Mouse (Mus musculus): ENCODE data around the gene Prkacb. TPM values are rescaled to one million over a fixed set of nuclear protein-coding genes. Genes with fewer than 3 reads are reported as not detected.
"Not testable (repeated sequence)": the region's sequence is repeated elsewhere in the genome, so short reads cannot be mapped to it uniquely, and the experiment has no call there.

Prkacb gene
- polyA plus RNA-seq, 1 experiment from 2014 or later = 194 TPM

- no peaks in the 10 kb centered on the region for H3K9me3 ChIP-seq
- peak overlapping the region; percentile 42; the same call in 1 of the 2 replicates for H3K27ac ChIP-seq
- H3K4me2 ChIP-seq = no peak overlapping the region
- ATAC-seq (replicated peaks) = peak; percentile 84
- peaks cover 47% of the 10 kb centered on the region for H3K36me3 ChIP-seq (replicated peaks)
- 79% methylated on average over 4 of the region's 4 CpGs for WGBS
- H3K27me3 ChIP-seq (replicated peaks) = no peaks in the 10 kb centered on the region
- H3K9ac ChIP-seq = no peak overlapping the region
- H3K4me1 ChIP-seq = peaks cover 11% of the 10 kb centered on the region
- no peak overlapping the region for H3K4me3 ChIP-seq
These were observed 71.1 kb downstream of the Prkacb start for GRCm38 (mm10) chr3:146741564-146742202.

GRCm38 (mm10) chr3:146741158-146741557 is 71.6 kb downstream of the Prkacb start:
- H3K9me3 ChIP-seq = no peaks in the 10 kb centered on the region
- peaks cover 11% of the 10 kb centered on the region for H3K4me1 ChIP-seq
- peaks cover 45% of the 10 kb centered on the region for H3K36me3 ChIP-seq (replicated peaks)
- no peak overlapping the region for H3K9ac ChIP-seq
- H3K4me2 ChIP-seq = no peak overlapping the region
- no peak overlapping the region for H3K4me3 ChIP-seq
- ATAC-seq (replicated peaks) = peak; percentile 50; the same call in 1 of the 2 replicates
- 95% methylated on average over 5 of the region's 5 CpGs for WGBS
- no peaks in the 10 kb centered on the region for H3K27me3 ChIP-seq (replicated peaks)
- H3K27ac ChIP-seq = peak overlapping the region; percentile 41; the same call in 1 of the 2 replicates

GRCm38 (mm10) chr3:146736186-146736585 is 76.6 kb downstream of the Prkacb start:
- H3K9me3 ChIP-seq; H3K4me1 ChIP-seq; H3K27ac ChIP-seq; H3K27me3 ChIP-seq (replicated peaks); ATAC-seq (replicated peaks); H3K4me3 ChIP-seq; H3K4me2 ChIP-seq; H3K9ac ChIP-seq: not testable (repeated sequence)
- peaks cover 43% of the 10 kb centered on the region for H3K36me3 ChIP-seq (replicated peaks)
- WGBS = 95% methylated on average over 6 of the region's 6 CpGs

- Histone ChIP-seq H3K9me3 (no peaks in the 10 kb centered on the region), H3K4me3 (no peak overlapping the region), H3K4me1 (0 out of 2 replicates have a peak, but pooled peaks cover under 1% of the 10 kb centered on the region), H3K27ac (no peak overlapping the region), H3K27me3 (replicated peaks) (no peaks in the 10 kb centered on the region), H3K4me2 (no peak overlapping the region), H3K9ac (no peak overlapping the region), H3K36me3 (replicated peaks) (peaks cover 43% of the 10 kb centered on the region)
- no peak for ATAC-seq (replicated peaks)
- WGBS = 78% methylated on average over 3 of the region's 3 CpGs
These were observed 77.1 kb downstream of the Prkacb start for GRCm38 (mm10) chr3:146735657-146736056.

GRCm38 (mm10) chr3:146734907-146735629 is 77.7 kb downstream of the Prkacb start:
- peaks cover 42% of the 10 kb centered on the region for H3K36me3 ChIP-seq (replicated peaks)
- H3K27me3 ChIP-seq (replicated peaks) = no peaks in the 10 kb centered on the region
- H3K27ac ChIP-seq = no peak overlapping the region
- no peaks in the 10 kb centered on the region for H3K4me1 ChIP-seq
- no peak overlapping the region for H3K4me2 ChIP-seq
- H3K9me3 ChIP-seq = no peaks in the 10 kb centered on the region
- no peak overlapping the region for H3K9ac ChIP-seq
- 85% methylated on average over 9 of the region's 9 CpGs for WGBS
- ATAC-seq (replicated peaks) = no peak
- no peak overlapping the region for H3K4me3 ChIP-seq

- no peak for ATAC-seq (replicated peaks)
- no peaks in the 10 kb centered on the region for H3K27me3 ChIP-seq (replicated peaks)
- H3K9ac ChIP-seq = no peak overlapping the region
- no peak overlapping the region for H3K27ac ChIP-seq
- H3K4me3 ChIP-seq = no peak overlapping the region
- H3K4me2 ChIP-seq = no peak overlapping the region
- no peaks in the 10 kb centered on the region for H3K4me1 ChIP-seq
- peaks cover 32% of the 10 kb centered on the region for H3K36me3 ChIP-seq (replicated peaks)
- WGBS = 97% methylated on average over 11 of the region's 11 CpGs
- no peaks in the 10 kb centered on the region for H3K9me3 ChIP-seq
These were observed 81.3 kb downstream of the Prkacb start for GRCm38 (mm10) chr3:146731499-146731898.

- Histone ChIP-seq H3K9ac (no peak overlapping the region), H3K27ac (no peak overlapping the region), H3K9me3 (no peaks in the 10 kb centered on the region), H3K4me3 (no peak overlapping the region), H3K36me3 (replicated peaks) (peaks cover 12% of the 10 kb centered on the region; the same call in 1 of the 2 replicates), H3K27me3 (replicated peaks) (no peaks in the 10 kb centered on the region), H3K4me1 (no peaks in the 10 kb centered on the region), H3K4me2 (no peak overlapping the region)
- 69% methylated on average over 3 of the region's 3 CpGs for WGBS
- ATAC-seq (replicated peaks) = no peak
These were observed 89.8 kb downstream of the Prkacb start for GRCm38 (mm10) chr3:146723037-146723436.

GRCm38 (mm10) chr3:146719696-146720095 is 93.1 kb downstream of the Prkacb start:
- 71% methylated on average over 4 of the region's 4 CpGs for WGBS
- H3K27me3 ChIP-seq (replicated peaks) = no peaks in the 10 kb centered on the region
- H3K27ac ChIP-seq = no peak overlapping the region
- no peaks in the 10 kb centered on the region for H3K36me3 ChIP-seq (replicated peaks)
- no peak for ATAC-seq (replicated peaks)
- H3K9me3 ChIP-seq = no peaks in the 10 kb centered on the region
- no peak overlapping the region for H3K9ac ChIP-seq
- no peak overlapping the region for H3K4me3 ChIP-seq
- H3K4me1 ChIP-seq = no peaks in the 10 kb centered on the region
- no peak overlapping the region for H3K4me2 ChIP-seq

GRCm38 (mm10) chr3:146718251-146718650 is 94.5 kb downstream of the Prkacb start:
- Histone ChIP-seq H3K9me3 (no peaks in the 10 kb centered on the region), H3K27ac (no peak overlapping the region), H3K4me2 (no peak overlapping the region), H3K9ac (no peak overlapping the region), H3K27me3 (replicated peaks) (no peaks in the 10 kb centered on the region), H3K36me3 (replicated peaks) (no peaks in the 10 kb centered on the region), H3K4me3 (no peak overlapping the region), H3K4me1 (no peaks in the 10 kb centered on the region)
- ATAC-seq (replicated peaks) = no peak
- 68% methylated on average over 5 of the region's 5 CpGs for WGBS

- Histone ChIP-seq H3K4me2 (no peak overlapping the region), H3K9ac (no peak overlapping the region), H3K36me3 (replicated peaks) (no peaks in the 10 kb centered on the region), H3K9me3 (no peaks in the 10 kb centered on the region), H3K4me3 (no peak overlapping the region), H3K27me3 (replicated peaks) (no peaks in the 10 kb centered on the region), H3K27ac (no peak overlapping the region), H3K4me1 (no peaks in the 10 kb centered on the region; the same call in 1 of the 2 replicates)
- 68% methylated on average over 7 of the region's 7 CpGs for WGBS
- ATAC-seq (replicated peaks) = peak; percentile 77
These were observed 100.5 kb downstream of the Prkacb start for GRCm38 (mm10) chr3:146712305-146712704.

GRCm38 (mm10) chr3:146711559-146711958 is 101.2 kb downstream of the Prkacb start:
- Histone ChIP-seq H3K36me3 (replicated peaks) (no peaks in the 10 kb centered on the region), H3K27me3 (replicated peaks) (no peaks in the 10 kb centered on the region), H3K9ac (no peak overlapping the region), H3K27ac (peak overlapping the region; percentile 67), H3K4me2 (no peak overlapping the region), H3K4me1 (no peaks in the 10 kb centered on the region; the same call in 1 of the 2 replicates), H3K4me3 (no peak overlapping the region), H3K9me3 (no peaks in the 10 kb centered on the region)
- WGBS = 60% methylated on average over 6 of the region's 6 CpGs
- peak; percentile 77 for ATAC-seq (replicated peaks)

- H3K4me1 ChIP-seq = no peaks in the 10 kb centered on the region; the same call in 1 of the 2 replicates
- no peak for ATAC-seq (replicated peaks)
- 77% methylated on average over 7 of the region's 7 CpGs for WGBS
These were observed 101.7 kb downstream of the Prkacb start for GRCm38 (mm10) chr3:146711084-146711483.

More at GRCm38 (mm10) chr3:146711084-146711483, 101.7 kb downstream of the Prkacb start:
- no peaks in the 10 kb centered on the region for H3K9me3 ChIP-seq
- no peak overlapping the region for H3K9ac ChIP-seq
- no peaks in the 10 kb centered on the region for H3K27me3 ChIP-seq (replicated peaks)
- H3K4me2 ChIP-seq = no peak overlapping the region
- H3K36me3 ChIP-seq (replicated peaks) = no peaks in the 10 kb centered on the region
- H3K27ac ChIP-seq = peak overlapping the region; percentile 67
- no peak overlapping the region for H3K4me3 ChIP-seq
